Mouse (Mus musculus): Measurements from ENCODE around the gene Gm4553. TPM values are rescaled to one million over a fixed set of nuclear protein-coding genes. Genes with fewer than 3 reads are reported as not detected.
"Not testable (repeated sequence)": the region's sequence is repeated elsewhere in the genome, so short reads cannot be mapped to it uniquely, and the experiment has no call there.

Gm4553 gene
- polyA plus RNA-seq, 1 experiment, result not detected

DNA sequence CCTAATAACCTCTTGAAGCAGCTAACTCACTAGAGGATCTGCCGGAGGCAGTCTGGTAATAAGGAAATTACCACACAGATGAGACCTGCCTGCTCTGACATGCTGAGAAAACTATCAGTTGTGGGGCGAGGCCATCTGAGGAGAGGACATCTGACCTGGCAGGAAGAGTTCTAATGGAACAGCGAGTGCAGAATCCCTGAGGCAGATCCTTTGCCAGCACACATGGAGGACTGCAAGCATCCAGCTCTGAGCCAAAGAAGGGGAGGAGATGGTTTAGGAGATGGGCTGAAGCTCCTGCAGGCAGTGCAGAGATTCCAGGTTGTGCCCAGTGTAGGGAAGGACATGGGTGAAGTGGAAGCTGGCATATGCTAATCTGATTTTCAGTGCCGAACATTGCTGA is 13.3 kb downstream of the Gm4553 start:
- H3K4me1 ChIP-seq (ENCODE audit: control insufficient read depth, insufficient read depth, insufficient read length, low read length), result no peaks in the 10 kb centered on the region
- H3K4me3 ChIP-seq (ENCODE audit: insufficient read depth, low read depth, low read length), result no peak overlapping the region
- H3K27ac ChIP-seq (replicated peaks; ENCODE audit: low read depth, low read length), result no peak overlapping the region

DNA sequence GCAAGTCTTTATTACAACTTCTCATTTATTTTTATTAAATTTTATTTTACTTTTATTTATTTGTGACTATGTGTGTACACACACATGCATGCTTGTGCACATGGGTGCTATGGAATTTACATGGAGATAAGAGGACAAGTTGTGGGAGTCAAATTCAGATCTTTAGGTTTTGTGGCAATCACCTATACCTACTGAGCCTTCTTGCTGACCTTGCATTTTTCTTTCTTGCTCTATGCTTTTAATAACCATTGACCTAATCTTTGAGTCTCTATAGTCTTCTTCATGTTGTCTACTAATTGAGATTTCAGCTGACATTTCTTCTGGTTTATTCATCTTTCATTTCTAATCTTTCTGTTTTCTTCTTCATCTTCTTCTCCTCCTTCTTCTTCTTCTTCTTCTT is 16.9 kb downstream of the Gm4553 start:
- Histone ChIP-seq H3K4me1 (ENCODE audit: control insufficient read depth, insufficient read depth, insufficient read length, low read length) (no peaks in the 10 kb centered on the region), H3K27ac (replicated peaks; ENCODE audit: low read depth, low read length) (no peak overlapping the region), H3K4me3 (ENCODE audit: insufficient read depth, low read depth, low read length) (no peak overlapping the region)

DNA sequence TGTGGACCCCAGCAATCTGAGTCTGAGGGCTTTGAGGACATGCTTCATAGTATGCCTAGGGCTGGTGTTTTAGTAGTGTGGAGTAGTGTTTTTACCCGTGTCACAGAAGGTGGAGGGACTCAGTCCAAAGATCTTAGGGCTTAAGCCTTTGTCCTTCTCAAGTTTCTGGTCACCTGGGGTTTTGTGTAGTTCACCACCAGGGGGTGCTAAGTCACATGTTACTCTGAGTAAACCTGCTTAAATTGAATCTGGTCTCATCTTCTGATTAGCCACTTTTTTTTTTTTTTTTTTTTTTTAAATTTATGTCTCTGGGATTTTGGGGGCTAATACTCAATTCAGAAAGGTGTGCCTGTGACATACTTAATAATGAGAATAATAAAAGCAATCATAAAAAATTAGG is 19.5 kb downstream of the Gm4553 start:
- no peak overlapping the region for H3K27ac ChIP-seq (replicated peaks; ENCODE audit: low read depth, low read length)
- H3K4me3 ChIP-seq (ENCODE audit: insufficient read depth, low read depth, low read length), result no peak overlapping the region
- H3K4me1 ChIP-seq (ENCODE audit: control insufficient read depth, insufficient read depth, insufficient read length, low read length), result no peaks in the 10 kb centered on the region

DNA sequence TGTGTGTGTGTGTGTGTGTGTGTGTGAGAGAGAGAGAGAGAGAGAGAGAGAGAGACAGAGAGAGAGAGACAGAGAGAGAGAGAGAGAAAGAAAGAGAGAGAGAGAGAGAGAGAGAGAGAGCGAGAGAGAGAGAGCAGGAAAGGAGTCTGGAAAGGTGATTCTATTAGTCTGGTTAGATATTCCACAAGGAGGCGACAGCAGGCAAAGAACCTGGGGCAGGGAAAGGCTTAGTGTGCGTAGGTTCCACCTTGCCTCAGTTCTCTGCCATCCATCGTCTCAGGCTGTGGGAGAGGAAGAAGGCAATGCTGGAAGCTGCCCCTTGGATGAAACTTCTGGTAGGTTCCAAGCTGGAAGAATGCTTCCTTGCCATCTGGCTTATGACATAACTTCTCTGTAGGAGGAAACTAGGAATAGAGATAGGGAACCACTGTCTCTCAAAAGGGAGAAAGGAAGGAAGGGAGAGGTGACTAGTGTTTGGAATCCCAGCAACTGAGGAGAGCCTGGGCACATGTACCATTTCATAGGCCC is 20.1 kb downstream of the Gm4553 start:
- Histone ChIP-seq H3K27ac (replicated peaks; ENCODE audit: low read depth, low read length) (no peak overlapping the region), H3K4me3 (ENCODE audit: insufficient read depth, low read depth, low read length) (no peak overlapping the region), H3K4me1 (ENCODE audit: control insufficient read depth, insufficient read depth, insufficient read length, low read length) (no peaks in the 10 kb centered on the region)

DNA sequence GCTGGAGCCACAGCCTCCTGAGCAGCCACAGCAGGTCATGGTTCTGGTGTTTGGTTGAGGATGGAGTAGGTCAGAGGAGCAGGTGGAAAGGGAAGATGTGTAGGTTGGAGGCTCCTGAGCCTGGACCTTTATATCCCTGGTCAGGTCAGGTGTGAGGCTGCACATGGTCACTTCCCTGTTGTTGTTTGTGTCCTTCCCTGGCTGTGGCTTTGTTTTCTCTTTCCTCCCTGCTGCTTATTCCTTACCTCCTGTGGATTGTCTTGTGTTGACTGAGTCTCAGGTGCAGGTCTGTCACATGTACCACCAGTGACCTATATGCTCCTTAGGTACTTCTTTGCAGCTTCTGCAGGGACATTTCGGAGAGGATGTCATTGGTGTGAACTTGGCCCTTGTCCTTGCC is 21.0 kb downstream of the Gm4553 start, which contains the start of gene Gm45337:
Gene Gm45337 (minus strand): TSS at position 101 of the 400 bp plus-strand sequence.
- Histone ChIP-seq H3K4me3 (ENCODE audit: insufficient read depth, low read depth, low read length) (no peak within 1 kb of the TSS), H3K27ac (replicated peaks; ENCODE audit: low read depth, low read length) (no peak within 1 kb of the TSS), H3K4me1 (ENCODE audit: control insufficient read depth, insufficient read depth, insufficient read length, low read length) (no peaks in the 10 kb centered on the region)

DNA sequence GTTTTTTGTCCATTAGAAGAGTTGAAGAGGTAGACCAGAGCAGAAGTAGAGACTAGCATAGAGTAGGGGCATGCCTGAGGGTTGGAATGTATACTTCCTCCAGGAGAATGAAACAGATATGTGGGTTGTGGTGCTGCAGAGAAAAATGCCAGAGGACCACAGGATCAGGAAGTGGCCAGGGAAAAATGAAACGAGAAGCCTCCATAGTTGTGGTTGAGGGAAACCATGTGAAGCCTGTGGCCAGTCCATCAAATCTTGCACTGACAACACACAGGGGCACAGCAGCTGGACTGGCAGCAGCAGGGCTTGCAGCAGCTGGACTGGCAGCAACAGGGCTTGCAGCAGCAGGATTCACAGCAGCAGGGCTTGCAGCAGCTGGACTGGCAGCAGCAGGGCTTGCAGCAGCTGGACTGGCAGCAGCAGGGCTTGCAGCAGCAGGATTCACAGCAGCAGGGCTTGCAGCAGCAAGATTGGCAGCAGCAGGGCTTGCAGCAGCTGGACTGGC is 22.0 kb downstream of the Gm4553 start:
- H3K4me3 ChIP-seq (ENCODE audit: insufficient read depth, low read depth, low read length); H3K27ac ChIP-seq (replicated peaks; ENCODE audit: low read depth, low read length); H3K4me1 ChIP-seq (ENCODE audit: control insufficient read depth, insufficient read depth, insufficient read length, low read length): not testable (repeated sequence)

DNA sequence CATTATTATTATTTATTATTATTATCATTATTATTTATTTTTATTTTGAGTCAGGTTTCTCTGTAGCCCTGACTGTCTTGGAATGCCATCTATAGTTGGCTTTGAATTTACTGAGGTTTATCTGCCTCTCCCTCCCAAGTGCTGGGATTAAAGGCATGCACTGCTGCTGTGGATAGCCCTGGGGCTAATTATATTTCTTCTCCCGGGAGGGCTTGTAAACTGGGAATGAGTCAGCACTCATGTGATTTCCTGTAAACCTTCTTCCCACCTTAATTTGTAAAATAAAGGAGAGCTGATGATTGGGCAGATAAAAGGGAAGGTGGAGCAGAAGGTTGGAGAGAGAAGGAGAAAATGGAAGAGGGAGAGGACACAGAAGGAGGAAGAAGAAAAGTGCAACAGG is 24.8 kb downstream of the Gm4553 start:
- no peak overlapping the region for H3K4me3 ChIP-seq (ENCODE audit: insufficient read depth, low read depth, low read length)
- no peaks in the 10 kb centered on the region for H3K4me1 ChIP-seq (ENCODE audit: control insufficient read depth, insufficient read depth, insufficient read length, low read length)
- H3K27ac ChIP-seq (replicated peaks; ENCODE audit: low read depth, low read length), result no peak overlapping the region

DNA sequence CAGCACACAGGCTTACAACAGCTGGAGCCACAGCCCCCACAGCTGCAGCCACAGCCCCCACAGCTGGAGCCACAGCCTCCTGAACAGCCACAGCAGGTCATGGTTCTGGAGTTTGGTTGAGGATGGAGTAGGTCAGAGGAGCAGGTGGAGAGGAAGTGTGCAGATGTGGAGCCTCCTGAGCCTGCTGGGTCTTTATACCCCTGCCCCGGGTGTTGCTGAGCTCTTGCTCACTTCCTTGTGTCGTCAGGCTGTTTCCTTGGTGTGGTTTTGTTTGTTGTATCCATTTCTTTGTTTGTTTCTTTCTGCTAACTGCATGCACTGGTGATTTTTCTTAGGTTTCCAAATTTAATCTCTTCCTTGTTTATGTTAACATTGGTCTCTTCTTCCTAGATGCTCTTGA is 29.6 kb downstream of the Gm4553 start, which contains the start of gene Gm39115:
Gene Gm39115 (minus strand): TSS at position 101 of the 400 bp plus-strand sequence.
- H3K4me1 ChIP-seq (ENCODE audit: control insufficient read depth, insufficient read depth, insufficient read length, low read length); H3K4me3 ChIP-seq (ENCODE audit: insufficient read depth, low read depth, low read length); H3K27ac ChIP-seq (replicated peaks; ENCODE audit: low read depth, low read length): not testable (repeated sequence)

DNA sequence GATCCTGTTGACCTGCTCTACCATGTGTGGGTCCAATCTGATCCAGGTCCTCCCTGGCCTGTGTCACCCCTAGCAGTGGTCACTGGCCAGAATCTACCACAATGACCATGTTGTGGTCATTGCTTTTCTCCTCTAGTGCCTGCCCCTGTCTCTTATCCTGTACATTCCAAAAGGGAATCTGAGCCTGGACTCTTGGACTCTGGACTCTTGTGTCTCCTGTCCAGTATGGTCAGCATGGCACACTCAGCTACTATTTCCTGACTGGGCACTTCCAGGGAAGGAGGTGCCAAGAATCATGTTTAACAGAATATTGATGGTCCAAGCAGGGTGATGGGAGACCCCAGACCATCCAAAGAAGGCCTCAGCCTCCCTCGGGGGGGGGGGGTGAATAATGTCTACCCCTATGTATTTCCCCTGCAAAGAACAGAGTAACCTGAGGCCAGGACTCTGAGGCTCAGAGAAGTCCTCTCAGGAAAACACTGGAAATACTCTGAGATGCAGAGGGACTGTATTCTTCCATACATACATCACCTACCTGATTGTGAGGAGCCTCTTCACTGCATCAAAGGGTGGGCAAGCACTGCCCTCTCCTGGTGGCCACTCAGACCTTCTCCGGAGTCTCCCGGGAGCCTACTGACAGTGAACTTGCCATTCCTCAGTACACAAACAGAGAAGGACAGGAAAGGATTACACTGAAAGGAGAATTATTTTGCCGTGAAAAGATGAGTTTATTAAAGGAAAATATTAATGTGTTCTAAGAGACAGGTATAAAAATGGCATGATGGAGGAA is 31.1 kb downstream of the Gm4553 start:
- Histone ChIP-seq H3K4me3 (ENCODE audit: insufficient read depth, low read depth, low read length) (no peak overlapping the region), H3K4me1 (ENCODE audit: control insufficient read depth, insufficient read depth, insufficient read length, low read length) (no peaks in the 10 kb centered on the region), H3K27ac (replicated peaks; ENCODE audit: low read depth, low read length) (no peak overlapping the region)

DNA sequence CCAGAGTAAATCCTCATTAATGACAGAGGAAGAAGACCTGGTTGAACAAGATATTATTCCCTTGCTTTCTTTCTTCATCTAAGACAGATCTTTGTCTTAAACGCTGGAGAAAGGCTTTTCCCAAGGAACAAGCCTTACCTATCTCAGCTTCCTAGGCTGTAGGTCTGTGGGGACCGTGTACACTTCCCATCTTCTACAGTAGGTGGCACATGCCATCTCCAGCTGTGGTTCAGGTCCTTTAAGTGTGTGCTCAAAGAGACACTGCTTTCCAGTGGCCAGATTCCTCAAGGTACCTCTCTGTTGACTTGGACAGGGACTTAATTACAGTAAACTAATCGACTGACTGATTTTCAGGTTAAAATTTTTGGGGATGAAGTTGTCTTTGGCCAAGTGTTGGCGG is 36.7 kb downstream of the Gm4553 start:
- Histone ChIP-seq H3K4me1 (ENCODE audit: control insufficient read depth, insufficient read depth, insufficient read length, low read length) (no peaks in the 10 kb centered on the region), H3K4me3 (ENCODE audit: insufficient read depth, low read depth, low read length) (no peak overlapping the region), H3K27ac (replicated peaks; ENCODE audit: low read depth, low read length) (no peak overlapping the region)

DNA sequence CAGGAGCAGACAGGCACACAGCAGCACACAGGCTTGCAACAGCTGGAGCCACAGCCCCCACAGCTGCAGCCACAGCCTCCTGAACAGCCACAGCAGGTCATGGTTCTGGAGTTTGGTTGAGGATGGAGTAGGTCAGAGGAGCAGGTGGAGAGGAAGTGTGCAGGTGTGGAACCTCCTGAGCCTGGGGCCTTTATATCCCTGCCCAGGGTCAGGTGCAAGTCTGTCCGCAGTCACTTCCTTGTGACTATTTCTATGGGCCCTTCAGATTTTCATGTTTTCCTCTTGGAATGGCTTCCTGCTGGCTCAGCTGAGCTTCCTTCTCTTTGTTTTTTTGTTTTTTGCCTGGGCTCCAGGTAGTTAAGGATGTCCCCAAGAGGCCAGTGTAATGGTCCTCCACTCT is 44.9 kb downstream of the Gm4553 start, which contains the start of gene Gm45618:
Gene Gm45618 (minus strand): TSS at position 101 of the 400 bp plus-strand sequence.
- H3K27ac ChIP-seq (replicated peaks; ENCODE audit: low read depth, low read length); H3K4me1 ChIP-seq (ENCODE audit: control insufficient read depth, insufficient read depth, insufficient read length, low read length); H3K4me3 ChIP-seq (ENCODE audit: insufficient read depth, low read depth, low read length): not testable (repeated sequence)

DNA sequence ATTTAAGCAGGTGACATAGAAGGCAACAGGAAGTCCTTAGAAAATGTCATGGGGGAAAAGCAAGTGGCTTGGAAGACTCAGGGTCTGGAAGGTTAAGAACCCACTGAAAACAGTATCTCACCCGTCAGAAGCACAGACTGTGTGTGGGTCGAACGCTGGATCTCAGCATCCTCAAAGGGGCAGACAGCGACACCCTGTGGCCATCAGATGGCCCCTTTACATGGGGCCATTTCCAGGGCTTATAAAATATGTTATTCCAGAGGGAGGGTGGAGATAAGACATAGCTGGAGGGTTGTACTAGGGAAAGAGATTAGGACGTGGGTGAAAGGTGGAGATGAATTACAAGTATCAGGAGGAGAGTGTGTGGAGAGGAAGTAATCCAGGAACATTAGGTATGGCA is 45.9 kb downstream of the Gm4553 start:
- H3K27ac ChIP-seq (replicated peaks; ENCODE audit: low read depth, low read length), result no peak overlapping the region
- H3K4me1 ChIP-seq (ENCODE audit: control insufficient read depth, insufficient read depth, insufficient read length, low read length), result no peaks in the 10 kb centered on the region
- H3K4me3 ChIP-seq (ENCODE audit: insufficient read depth, low read depth, low read length), result no peak overlapping the region

Other genes starting within 250 kb of the Gm4553 start
- gene Tollip, start 247.2 kb downstream of the Gm4553 start, polyA plus RNA-seq (2012; ENCODE audit: insufficient read depth, insufficient read length, missing spikeins), result 23.1 and 27.4 TPM in 2 replicates
- gene Brsk2, start 216.0 kb downstream of the Gm4553 start, polyA plus RNA-seq (2012; ENCODE audit: insufficient read depth, insufficient read length, missing spikeins), result 1.8 TPM in 1 of 2 replicates, not detected in the other
- 29.6 and 34.7 TPM in 2 replicates for gene Mob2, start 104.7 kb downstream of the Gm4553 start, polyA plus RNA-seq (2012; ENCODE audit: insufficient read depth, insufficient read length, missing spikeins)
- gene Dusp8, start 69.9 kb downstream of the Gm4553 start, polyA plus RNA-seq (2012; ENCODE audit: insufficient read depth, insufficient read length, missing spikeins), result 6.7 and 8.2 TPM in 2 replicates
- not detected in 2 replicates for gene Gm45618, start 45.0 kb downstream of the Gm4553 start, polyA plus RNA-seq (2012; ENCODE audit: insufficient read depth, insufficient read length, missing spikeins)
- gene Gm39115, start 29.7 kb downstream of the Gm4553 start, polyA plus RNA-seq (2012; ENCODE audit: insufficient read depth, insufficient read length, missing spikeins), result not detected in 2 replicates
- not detected in 2 replicates for gene Gm45337, start 21.1 kb downstream of the Gm4553 start, polyA plus RNA-seq (2012; ENCODE audit: insufficient read depth, insufficient read length, missing spikeins)
- not detected in 2 replicates for gene Gm29735, start 8.6 kb downstream of the Gm4553 start, polyA plus RNA-seq (2012; ENCODE audit: insufficient read depth, insufficient read length, missing spikeins)
- gene Krtap5-2, start 10.3 kb upstream of the Gm4553 start, polyA plus RNA-seq (2012; ENCODE audit: insufficient read depth, insufficient read length, missing spikeins), result not detected in 2 replicates
- gene Gm10153, start 24.6 kb upstream of the Gm4553 start, polyA plus RNA-seq (2012; ENCODE audit: insufficient read depth, insufficient read length, missing spikeins), result not detected in 2 replicates
- gene Krtap5-3, start 35.6 kb upstream of the Gm4553 start, polyA plus RNA-seq (2012; ENCODE audit: insufficient read depth, insufficient read length, missing spikeins), result not detected in 2 replicates
- gene Gm7579, start 46.1 kb upstream of the Gm4553 start, polyA plus RNA-seq (2012; ENCODE audit: insufficient read depth, insufficient read length, missing spikeins), result not detected in 2 replicates
- gene Krtap5-5, start 64.2 kb upstream of the Gm4553 start, polyA plus RNA-seq (2012; ENCODE audit: insufficient read depth, insufficient read length, missing spikeins), result not detected in 2 replicates
- not detected in 2 replicates for gene Gm40460, start 75.3 kb upstream of the Gm4553 start, polyA plus RNA-seq (2012; ENCODE audit: insufficient read depth, insufficient read length, missing spikeins)
- not detected in 2 replicates for gene Gm2431, start 92.6 kb upstream of the Gm4553 start, polyA plus RNA-seq (2012; ENCODE audit: insufficient read depth, insufficient read length, missing spikeins)
- not detected in 2 replicates for gene Gm4559, start 108.6 kb upstream of the Gm4553 start, polyA plus RNA-seq (2012; ENCODE audit: insufficient read depth, insufficient read length, missing spikeins)
- gene Krtap5-1, start 131.4 kb upstream of the Gm4553 start, polyA plus RNA-seq (2012; ENCODE audit: insufficient read depth, insufficient read length, missing spikeins), result not detected in 2 replicates
- gene Krtap5-4, start 137.8 kb upstream of the Gm4553 start, polyA plus RNA-seq (2012; ENCODE audit: insufficient read depth, insufficient read length, missing spikeins), result not detected in 2 replicates
- 1.5 TPM in 1 of 2 replicates, not detected in the other for gene Ifitm10, start 208.0 kb upstream of the Gm4553 start, polyA plus RNA-seq (2012; ENCODE audit: insufficient read depth, insufficient read length, missing spikeins)
- gene Gm49369, start 216.9 kb upstream of the Gm4553 start, polyA plus RNA-seq (2012; ENCODE audit: insufficient read depth, insufficient read length, missing spikeins), result 3.0 and 3.8 TPM in 2 replicates
- 1,099 and 1,150 TPM in 2 replicates for gene Ctsd, start 222.3 kb upstream of the Gm4553 start, polyA plus RNA-seq (2012; ENCODE audit: insufficient read depth, insufficient read length, missing spikeins)